Mouse (Mus musculus) kidney, embryonic 14.5 days (tissue): Measurements from ENCODE around the gene Atrnl1. TPM values are rescaled to one million over a fixed set of nuclear protein-coding genes. Genes with fewer than 3 reads are reported as not detected.

Experiments
- ATAC-seq: fragments of 200-750 bp; cut with Nextera tagmentation; 2 replicates; pipeline ENCODE4 v1.8.0; 2017; ENCODE audit warnings: moderate number of reproducible peaks, mild to moderate bottlenecking, moderate TSS enrichment, moderate library complexity; ENCODE audit not compliant: low FRiP score, low TSS enrichment
- H3K27ac ChIP-seq: fragments of 300-500 bp; sonication (generic); 2 replicates; pipeline ENCODE4 v1.5.1; 2014; ENCODE audit warnings: low read depth, mild to moderate bottlenecking, low read length, moderate library complexity, mixed read lengths
- H3K27me3 ChIP-seq: fragments of 300-500 bp; sonication (generic); 2 replicates; pipeline ENCODE4 v1.6.1; 2014; ENCODE audit warnings: mild to moderate bottlenecking, low read length; ENCODE audit not compliant: control insufficient read depth, insufficient read depth
- H3K36me3 ChIP-seq: fragments of 300-500 bp; sonication (generic); 2 replicates; pipeline ENCODE4 v1.6.1; 2014; ENCODE audit warnings: low read length, mixed read lengths; ENCODE audit not compliant: control insufficient read depth, insufficient read depth
- H3K4me1 ChIP-seq: fragments of 300-500 bp; sonication (generic); 2 replicates; pipeline ENCODE4 v1.6.1; 2014; ENCODE audit warnings: low read length, mixed read lengths; ENCODE audit not compliant: control insufficient read depth, insufficient read depth
- H3K4me2 ChIP-seq: fragments of 300-500 bp; sonication (generic); replicated peaks from 2 replicates; pipeline ENCODE4 v1.6.1; 2014; ENCODE audit warnings: low read depth, mild to moderate bottlenecking, low read length
- H3K4me3 ChIP-seq: fragments of 300-500 bp; sonication (generic); 2 replicates; pipeline ENCODE4 v1.5.1; 2014; ENCODE audit warnings: mild to moderate bottlenecking, low read length
- H3K9ac ChIP-seq: fragments of 300-500 bp; sonication (generic); 2 replicates; pipeline ENCODE4 v1.6.1; 2014; ENCODE audit warnings: low read depth, mild to moderate bottlenecking, low read length, moderate library complexity
- H3K9me3 ChIP-seq: fragments of 300-500 bp; sonication (generic); 2 replicates; pipeline ENCODE4 v1.6.1; 2016; ENCODE audit warnings: low read length; ENCODE audit not compliant: control insufficient read depth
- WGBS: fragments of 180-500 bp; shearing (Covaris S2); extraction: QIAGEN DNeasy Blood & Tissue Kit; methylation state at CpG from one replicate; pipeline ENCODE4 v1.1.7; 2014; 5-methylcytosine and 5-hydroxymethylcytosine counted together
- polyA plus RNA-seq: library from polyadenylated mRNA; unstranded; fragments of >200 nt; fragmentation: Nextera tagmentation; extraction: Ambion mirVana; gene quantifications from 2 replicates; pipeline ENCODE4 v1.2.1, GENCODE M21; 2014

The Atrnl1 gene
- polyA plus RNA-seq, 1 experiment from 2014 or later: 10.5 TPM

- Histone ChIP-seq H3K4me2 (no peak overlapping the region), H3K27me3 (no peaks in the 10 kb centered on the region), H3K36me3 (no peaks in the 10 kb centered on the region), H3K27ac (no peak overlapping the region), H3K9ac (no peak overlapping the region), H3K4me3 (no peak overlapping the region), H3K9me3 (no peaks in the 10 kb centered on the region), H3K4me1 (no peaks in the 10 kb centered on the region)
- 89% methylated on average over 1 of the region's 1 CpGs for WGBS
- no peak for ATAC-seq
Observed at GRCm38 (mm10) chr19:58011636-58012035, 400.8 kb downstream of the Atrnl1 start.

GRCm38 (mm10) chr19:58015741-58016140 is 404.9 kb downstream of the Atrnl1 start:
- Histone ChIP-seq H3K9me3 (no peaks in the 10 kb centered on the region), H3K4me2 (no peak overlapping the region), H3K4me1 (no peaks in the 10 kb centered on the region), H3K4me3 (no peak overlapping the region), H3K27ac (no peak overlapping the region), H3K36me3 (no peaks in the 10 kb centered on the region), H3K9ac (no peak overlapping the region), H3K27me3 (no peaks in the 10 kb centered on the region)
- no peak for ATAC-seq
- 92% methylated on average over 6 of the region's 6 CpGs for WGBS

- WGBS: 88% methylated on average over 9 of the region's 9 CpGs
- H3K4me1 ChIP-seq: no peaks in the 10 kb centered on the region
- no peak overlapping the region for H3K4me3 ChIP-seq
- H3K36me3 ChIP-seq: no peaks in the 10 kb centered on the region
- no peak overlapping the region for H3K27ac ChIP-seq
- H3K27me3 ChIP-seq: no peaks in the 10 kb centered on the region
- ATAC-seq: no peak
- H3K9ac ChIP-seq: no peak overlapping the region
- H3K9me3 ChIP-seq: no peaks in the 10 kb centered on the region
- H3K4me2 ChIP-seq: no peak overlapping the region
Observed at GRCm38 (mm10) chr19:58016561-58017453, 406.0 kb downstream of the Atrnl1 start.

GRCm38 (mm10) chr19:58017468-58017867 is 406.6 kb downstream of the Atrnl1 start:
- Histone ChIP-seq H3K4me2 (no peak overlapping the region), H3K27me3 (no peaks in the 10 kb centered on the region), H3K27ac (no peak overlapping the region), H3K4me1 (no peaks in the 10 kb centered on the region), H3K4me3 (no peak overlapping the region), H3K9me3 (no peaks in the 10 kb centered on the region), H3K36me3 (no peaks in the 10 kb centered on the region), H3K9ac (no peak overlapping the region)
- ATAC-seq: no peak
- 93% methylated on average over 3 of the region's 3 CpGs for WGBS

- Histone ChIP-seq H3K36me3 (no peaks in the 10 kb centered on the region), H3K4me3 (no peak overlapping the region), H3K27ac (no peak overlapping the region), H3K27me3 (no peaks in the 10 kb centered on the region), H3K9me3 (no peaks in the 10 kb centered on the region), H3K9ac (no peak overlapping the region), H3K4me2 (no peak overlapping the region), H3K4me1 (no peaks in the 10 kb centered on the region)
- ATAC-seq: no peak
- WGBS: 83% methylated on average over 5 of the region's 5 CpGs
Observed at GRCm38 (mm10) chr19:58018698-58019097, 407.9 kb downstream of the Atrnl1 start.

GRCm38 (mm10) chr19:58021514-58022284 is 410.9 kb downstream of the Atrnl1 start:
- Histone ChIP-seq H3K4me2 (no peak overlapping the region), H3K9ac (no peak overlapping the region), H3K4me1 (no peaks in the 10 kb centered on the region), H3K36me3 (no peaks in the 10 kb centered on the region), H3K9me3 (no peaks in the 10 kb centered on the region), H3K27me3 (no peaks in the 10 kb centered on the region), H3K27ac (no peak overlapping the region), H3K4me3 (no peak overlapping the region)
- WGBS: 93% methylated on average over 8 of the region's 8 CpGs
- no peak for ATAC-seq

GRCm38 (mm10) chr19:58023216-58023825 is 412.5 kb downstream of the Atrnl1 start:
- 81% methylated on average over 14 of the region's 14 CpGs for WGBS
- Histone ChIP-seq H3K9me3 (peaks cover 5% of the 10 kb centered on the region), H3K27me3 (no peaks in the 10 kb centered on the region), H3K36me3 (no peaks in the 10 kb centered on the region), H3K27ac (no peak overlapping the region), H3K9ac (no peak overlapping the region), H3K4me3 (no peak overlapping the region), H3K4me1 (no peaks in the 10 kb centered on the region), H3K4me2 (no peak overlapping the region)
- ATAC-seq: no peak

GRCm38 (mm10) chr19:58025053-58025452 is 414.2 kb downstream of the Atrnl1 start:
- Histone ChIP-seq H3K4me1 (no peaks in the 10 kb centered on the region), H3K4me3 (no peak overlapping the region), H3K36me3 (no peaks in the 10 kb centered on the region), H3K27me3 (no peaks in the 10 kb centered on the region), H3K27ac (no peak overlapping the region), H3K9ac (no peak overlapping the region), H3K9me3 (peaks cover 5% of the 10 kb centered on the region), H3K4me2 (no peak overlapping the region)
- no peak for ATAC-seq
- whole genome bisulfite sequencing: 87% methylated on average over 2 of the region's 2 CpGs

- Histone ChIP-seq H3K9me3 (peaks cover 10% of the 10 kb centered on the region), H3K9ac (no peak overlapping the region), H3K27me3 (no peaks in the 10 kb centered on the region), H3K4me3 (no peak overlapping the region), H3K4me2 (no peak overlapping the region), H3K27ac (no peak overlapping the region), H3K4me1 (no peaks in the 10 kb centered on the region), H3K36me3 (no peaks in the 10 kb centered on the region)
- no peak for ATAC-seq
- 69% methylated on average over 2 of the region's 2 CpGs for WGBS
Observed at GRCm38 (mm10) chr19:58029661-58030060, 418.8 kb downstream of the Atrnl1 start.
